Mouse (Mus musculus) heart, embryonic 13.5 days (tissue): ENCODE data around the gene Spsb1. TPM values are rescaled to one million over a fixed set of nuclear protein-coding genes. Genes with fewer than 3 reads are reported as not detected.

ENCODE experiments used
- ATAC-seq: fragments of 200-750 bp; cut with Nextera tagmentation; 2 replicates; pipeline ENCODE4 v1.8.0; 2017; ENCODE audit warnings: moderate TSS enrichment; ENCODE audit not compliant: insufficient number of reproducible peaks, low FRiP score, low TSS enrichment; ENCODE audit errors: extremely low read depth
- H3K27ac ChIP-seq: fragments of 300-500 bp; sonication (generic); replicated peaks from 2 replicates; pipeline ENCODE4 v1.5.1; 2015; ENCODE audit warnings: moderate library complexity, mild to moderate bottlenecking, inconsistent platforms
- H3K27me3 ChIP-seq: fragments of 300-500 bp; sonication (generic); replicated peaks from 2 replicates; pipeline ENCODE4 v1.6.1; 2015; ENCODE audit warnings: mild to moderate bottlenecking, inconsistent platforms
- H3K36me3 ChIP-seq: fragments of 300-500 bp; sonication (generic); 2 replicates; pipeline ENCODE4 v1.6.1; 2015; ENCODE audit warnings: mild to moderate bottlenecking, inconsistent platforms
- H3K4me1 ChIP-seq: fragments of 300-500 bp; sonication (generic); 2 replicates; pipeline ENCODE4 v1.6.1; 2015; ENCODE audit warnings: inconsistent platforms
- H3K4me2 ChIP-seq: fragments of 300-500 bp; sonication (generic); 2 replicates; pipeline ENCODE4 v1.6.1; 2015; ENCODE audit warnings: inconsistent platforms, mild to moderate bottlenecking, moderate library complexity
- H3K4me3 ChIP-seq: fragments of 300-500 bp; sonication (generic); 2 replicates; pipeline ENCODE4 v1.5.1; 2015; ENCODE audit warnings: moderate library complexity, mild to moderate bottlenecking, inconsistent platforms
- H3K9ac ChIP-seq: fragments of 300-500 bp; sonication (generic); 2 replicates; pipeline ENCODE4 v1.6.1; 2015; ENCODE audit warnings: inconsistent platforms, mild to moderate bottlenecking, moderate library complexity
- H3K9me3 ChIP-seq: fragments of 300-500 bp; sonication (generic); 2 replicates; pipeline ENCODE4 v1.6.1; 2016; ENCODE audit warnings: inconsistent platforms
- WGBS: fragments of 180-500 bp; shearing (Covaris S2); methylation state at CpG from one replicate; pipeline ENCODE4 v1.1.7; 2015; ENCODE audit warnings: mixed read lengths; 5-methylcytosine and 5-hydroxymethylcytosine counted together
- polyA plus RNA-seq: library from polyadenylated mRNA; unstranded; fragments of >200 nt; fragmentation: Nextera tagmentation; extraction: Ambion mirVana; gene quantifications from 2 replicates; pipeline ENCODE4 v1.2.1, GENCODE M21; 2015

The Spsb1 gene
- polyA plus RNA-seq, 1 experiment from 2014 or later, result 4.3 TPM

DNA sequence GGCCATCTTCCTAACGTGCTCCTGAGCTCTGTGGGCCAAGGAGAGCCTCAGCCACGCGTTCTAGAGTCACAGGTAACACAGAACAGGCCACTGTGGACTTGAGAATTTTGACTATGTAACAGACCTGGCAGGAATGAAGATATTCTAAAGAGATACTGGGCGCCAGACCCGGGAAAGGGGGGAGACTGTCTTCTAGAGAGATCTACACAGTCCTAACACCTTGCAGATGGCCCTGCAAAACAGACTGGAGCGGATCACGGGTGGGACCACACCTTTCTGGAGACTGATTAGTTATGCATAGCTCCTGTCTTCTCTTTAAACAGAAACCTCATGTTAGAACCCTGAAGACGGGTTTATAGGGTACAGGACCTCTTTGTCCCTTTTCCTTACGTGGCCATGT is 100.1 kb downstream of the Spsb1 start:
- Histone ChIP-seq H3K4me3 (peak overlapping the region; percentile 41), H3K27ac (0 out of 2 replicates have a peak overlapping the region, but pooled peaks have one; percentile 41), H3K9ac (peak overlapping the region; percentile 72), H3K9me3 (no peaks in the 10 kb centered on the region), H3K27me3 (no peaks in the 10 kb centered on the region), H3K4me1 (peaks cover 46% of the 10 kb centered on the region), H3K36me3 (no peaks in the 10 kb centered on the region), H3K4me2 (peak overlapping the region; percentile 72)
- 44% methylated on average over 9 of the region's 9 CpGs for WGBS
- ATAC-seq, result no peak

DNA sequence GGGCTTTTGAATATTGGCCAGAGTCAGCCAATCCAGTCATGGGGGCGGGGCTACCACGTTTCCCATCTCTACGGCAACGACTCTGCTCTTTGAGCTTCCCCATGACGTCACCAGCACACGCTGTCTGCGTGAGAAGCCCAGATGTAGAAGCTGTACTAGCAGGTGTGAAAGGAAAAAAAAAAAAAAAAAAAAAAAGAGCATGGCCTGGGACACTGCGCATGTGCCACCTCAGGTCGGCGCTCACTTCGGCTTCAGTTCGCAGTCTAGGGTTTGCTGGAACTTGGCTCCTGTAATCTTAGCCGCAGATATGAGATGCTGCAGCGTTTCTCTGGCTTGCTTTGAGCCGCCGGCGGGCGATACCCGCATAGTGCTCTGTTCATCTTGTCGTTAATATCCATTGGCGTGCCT is 100.5 kb downstream of the Spsb1 start:
- no peak for ATAC-seq
- Histone ChIP-seq H3K27ac (0 out of 2 replicates have a peak overlapping the region, but pooled peaks have one; percentile 41), H3K4me1 (peaks cover 45% of the 10 kb centered on the region), H3K36me3 (no peaks in the 10 kb centered on the region), H3K9ac (peak overlapping the region; percentile 72), H3K4me3 (peak overlapping the region; percentile 41), H3K9me3 (no peaks in the 10 kb centered on the region), H3K4me2 (peak overlapping the region; percentile 72), H3K27me3 (no peaks in the 10 kb centered on the region)
- 3% methylated on average over 21 of the region's 21 CpGs for WGBS

DNA sequence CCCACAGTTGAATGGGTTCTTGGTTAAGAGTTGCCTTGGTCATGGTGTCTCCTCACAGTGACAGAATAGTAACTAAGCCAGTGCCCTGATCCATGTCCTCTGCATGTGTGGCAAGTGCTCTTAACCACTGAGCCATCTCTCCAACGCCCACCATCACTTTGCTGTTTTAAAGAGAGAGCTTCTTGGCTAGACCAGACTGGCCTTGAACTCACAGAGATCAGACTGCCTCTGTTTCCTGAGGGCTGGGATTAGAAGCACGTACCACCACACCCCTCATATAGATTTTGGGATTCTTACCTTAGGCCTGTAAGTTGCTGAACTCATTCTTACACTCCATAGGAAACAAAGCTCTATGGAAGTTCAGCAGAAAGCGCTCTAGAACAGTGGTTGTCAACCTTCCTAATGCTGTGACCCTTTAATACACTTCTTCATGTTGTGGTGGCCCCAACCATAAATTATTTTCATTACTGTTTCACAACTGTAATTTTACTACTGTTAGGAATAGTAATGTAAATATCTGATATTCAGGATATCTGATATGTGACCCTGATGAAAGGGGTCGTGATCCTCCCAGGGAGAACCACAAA is 101.1 kb downstream of the Spsb1 start:
- 71% methylated on average over 4 of the region's 4 CpGs for WGBS
- peaks cover 43% of the 10 kb centered on the region for H3K4me1 ChIP-seq
- no peaks in the 10 kb centered on the region for H3K36me3 ChIP-seq
- no peaks in the 10 kb centered on the region for H3K9me3 ChIP-seq
- ATAC-seq, result no peak
- H3K9ac ChIP-seq, result no peak overlapping the region
- H3K27ac ChIP-seq, result no peak overlapping the region
- peak overlapping the region; percentile 41 for H3K4me3 ChIP-seq
- H3K27me3 ChIP-seq, result no peaks in the 10 kb centered on the region
- H3K4me2 ChIP-seq, result peak overlapping the region; percentile 72

DNA sequence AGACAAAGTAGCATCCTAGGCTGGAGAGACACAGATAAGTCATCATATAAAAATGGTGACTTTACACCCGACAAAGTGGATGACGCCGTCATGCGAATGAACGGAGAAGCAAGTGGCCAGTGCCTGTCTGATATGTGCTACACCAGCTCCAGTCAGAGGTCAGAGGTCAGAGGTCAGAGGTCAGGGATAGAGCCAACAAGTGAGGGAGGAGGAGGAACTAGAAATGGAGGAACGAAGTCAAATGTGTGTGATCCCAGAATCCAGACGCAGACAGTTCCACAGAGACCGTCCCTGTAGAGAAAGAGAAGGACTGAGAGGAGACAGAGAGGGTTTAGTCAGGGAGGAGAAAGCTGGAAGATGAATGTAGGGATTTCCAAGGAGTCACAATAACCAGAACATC is 103.3 kb downstream of the Spsb1 start:
- peaks cover 48% of the 10 kb centered on the region for H3K4me1 ChIP-seq
- H3K36me3 ChIP-seq, result no peaks in the 10 kb centered on the region
- no peak overlapping the region for H3K27ac ChIP-seq
- no peak overlapping the region for H3K9ac ChIP-seq
- WGBS, result 79% methylated on average over 8 of the region's 8 CpGs
- no peak overlapping the region for H3K4me2 ChIP-seq
- H3K4me3 ChIP-seq, result no peak overlapping the region
- no peak for ATAC-seq
- H3K27me3 ChIP-seq, result no peaks in the 10 kb centered on the region
- H3K9me3 ChIP-seq, result no peaks in the 10 kb centered on the region

- H3K9ac ChIP-seq, result no peak overlapping the region
- peaks cover 39% of the 10 kb centered on the region for H3K4me1 ChIP-seq
- no peaks in the 10 kb centered on the region for H3K36me3 ChIP-seq
- ATAC-seq, result no peak
- no peak overlapping the region for H3K4me2 ChIP-seq
- 31% methylated on average over 10 of the region's 10 CpGs for WGBS
- no peak overlapping the region for H3K27ac ChIP-seq
- no peak overlapping the region for H3K4me3 ChIP-seq
- no peaks in the 10 kb centered on the region for H3K9me3 ChIP-seq
- no peaks in the 10 kb centered on the region for H3K27me3 ChIP-seq
These were observed 104.2 kb downstream of the Spsb1 start for GRCm38 (mm10) chr4:149850674-149851073.

DNA sequence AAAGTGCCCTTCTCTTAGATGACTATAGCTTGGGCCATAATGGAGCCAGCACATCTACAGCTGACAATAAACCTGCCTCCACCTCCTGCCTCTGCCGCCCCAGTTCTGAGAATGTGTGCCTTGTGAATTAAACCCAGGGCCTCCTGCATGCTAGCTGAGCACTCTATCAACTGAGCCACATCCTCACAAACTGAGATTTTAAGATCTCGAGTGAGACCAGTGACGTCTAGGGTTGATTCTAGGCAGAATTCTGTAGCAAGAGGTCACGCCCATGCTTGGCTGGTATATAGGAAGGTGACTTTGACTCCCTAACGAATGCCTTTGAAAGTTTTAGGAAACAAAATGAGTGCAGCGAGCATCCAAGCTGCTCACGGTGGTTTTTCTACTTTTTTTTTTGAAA is 104.8 kb downstream of the Spsb1 start:
- Histone ChIP-seq H3K4me3 (no peak overlapping the region), H3K9ac (no peak overlapping the region), H3K4me2 (no peak overlapping the region), H3K36me3 (no peaks in the 10 kb centered on the region), H3K9me3 (no peaks in the 10 kb centered on the region), H3K4me1 (peaks cover 36% of the 10 kb centered on the region), H3K27me3 (no peaks in the 10 kb centered on the region), H3K27ac (no peak overlapping the region)
- no peak for ATAC-seq
- 73% methylated on average over 7 of the region's 7 CpGs for WGBS

DNA sequence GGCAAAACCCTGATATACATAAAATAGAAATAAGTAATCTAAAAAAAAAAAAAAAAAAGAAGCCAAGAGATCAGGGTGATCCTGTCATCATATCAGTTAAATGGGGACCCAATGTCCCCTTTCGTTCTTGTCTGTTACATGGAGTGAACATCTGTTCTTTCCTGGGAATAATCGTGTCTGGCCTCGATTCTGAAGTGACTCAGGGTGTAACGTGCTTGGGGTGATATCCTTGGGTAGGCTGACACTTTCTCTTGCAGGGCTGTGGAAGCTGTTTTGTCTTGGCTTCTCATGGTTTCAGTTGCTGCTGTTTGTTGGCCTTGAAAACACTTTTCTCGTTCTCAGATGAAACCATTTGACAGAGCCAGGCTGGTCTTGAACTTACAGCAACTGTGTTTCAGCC is 105.8 kb downstream of the Spsb1 start:
- no peak overlapping the region for H3K4me2 ChIP-seq
- H3K9ac ChIP-seq, result no peak overlapping the region
- 68% methylated on average over 5 of the region's 5 CpGs for WGBS
- no peak overlapping the region for H3K27ac ChIP-seq
- no peaks in the 10 kb centered on the region for H3K9me3 ChIP-seq
- H3K27me3 ChIP-seq, result no peaks in the 10 kb centered on the region
- no peak for ATAC-seq
- peaks cover 25% of the 10 kb centered on the region for H3K4me1 ChIP-seq
- H3K36me3 ChIP-seq, result no peaks in the 10 kb centered on the region
- no peak overlapping the region for H3K4me3 ChIP-seq

DNA sequence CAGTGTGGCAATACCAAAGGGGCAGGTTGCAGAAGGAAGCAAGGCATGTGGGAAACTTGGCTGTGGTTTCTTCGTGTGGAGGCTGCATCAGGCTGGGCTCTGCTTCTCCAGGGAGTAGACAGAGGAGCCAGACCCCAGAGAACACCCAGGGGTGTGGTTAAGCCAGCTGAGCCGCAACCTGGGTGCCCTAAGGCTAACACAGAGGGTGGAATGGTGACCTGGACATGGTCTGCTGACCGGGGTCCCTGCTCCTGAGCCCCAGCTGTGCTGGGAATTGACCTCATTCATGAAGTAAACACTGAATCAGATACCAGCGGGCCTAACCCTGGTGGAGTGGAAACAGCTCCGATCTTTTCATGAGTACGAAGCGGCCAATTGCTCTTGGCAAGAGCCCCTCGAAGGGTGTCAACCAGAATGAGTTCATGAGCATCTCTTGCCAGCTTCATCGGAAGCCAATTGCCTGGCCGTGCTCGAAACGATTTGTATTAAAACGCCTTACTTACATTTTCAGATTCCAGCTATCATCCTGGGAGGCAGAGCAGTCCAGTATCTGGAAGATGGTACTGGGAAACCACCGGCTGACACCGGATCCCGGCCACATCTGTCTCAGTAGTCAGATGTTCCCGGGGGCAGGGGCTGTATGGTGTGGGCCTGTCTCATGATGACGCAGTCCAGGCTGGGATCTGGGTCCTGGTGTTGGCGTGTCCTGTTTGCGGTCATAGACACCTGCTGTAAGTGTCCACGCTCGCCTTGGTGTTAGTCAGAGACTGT is 107.8 kb downstream of the Spsb1 start:
- no peak overlapping the region for H3K9ac ChIP-seq
- no peak overlapping the region for H3K27ac ChIP-seq
- ATAC-seq, result no peak
- H3K4me1 ChIP-seq, result peaks cover 21% of the 10 kb centered on the region
- no peak overlapping the region for H3K4me2 ChIP-seq
- H3K36me3 ChIP-seq, result no peaks in the 10 kb centered on the region
- H3K9me3 ChIP-seq, result no peaks in the 10 kb centered on the region
- WGBS, result 70% methylated on average over 22 of the region's 22 CpGs
- H3K27me3 ChIP-seq, result no peaks in the 10 kb centered on the region
- H3K4me3 ChIP-seq, result no peak overlapping the region

Other genes with a start within 250 kb of the Spsb1 start
- 41.4 and 42.1 TPM in 2 replicates for gene Tmem201, start 217.0 kb downstream of the Spsb1 start, polyA plus RNA-seq
- 5.9 and 7.4 TPM in 2 replicates for gene Slc25a33, start 180.8 kb downstream of the Spsb1 start, polyA plus RNA-seq
- 10.2 and 10.6 TPM in 2 replicates for gene H6pd, start 54.0 kb upstream of the Spsb1 start, polyA plus RNA-seq
- 2.6 and 2.7 TPM in 2 replicates for gene Gpr157, start 132.3 kb upstream of the Spsb1 start, polyA plus RNA-seq
- gene Slc2a5, start 164.2 kb upstream of the Spsb1 start, polyA plus RNA-seq, result 1.1 and 1.9 TPM in 2 replicates
- gene Slc2a7, start 193.9 kb upstream of the Spsb1 start, polyA plus RNA-seq, result not detected in 2 replicates
- gene Car6, start 246.3 kb upstream of the Spsb1 start, polyA plus RNA-seq, result not detected in 2 replicates